In genomic region chr19:6117346-6117985, GRCm38 (mm10) we compare ENCODE assay signal across 9 mouse cellular contexts. TPM values are rescaled to one million over a fixed set of nuclear protein-coding genes. Genes with fewer than 3 reads are reported as not detected.
DNase-seq lines count a peak whose midpoint lies in the region; ATAC-seq lines count a peak whose summit lies in the region.
"Had no signal": no experiment of that assay in that cellular context is flagged by ENCODE, and none has a peak within 500 bp of the region (broad histone marks: within the 10 kb centered on the region; RNA-seq: fewer than 3 reads in every experiment).

No protein-coding gene starts in this region.

- H3K27me3 ChIP-seq in neural tube, embryonic 13.5 days: no peaks in the 10 kb centered on the region

- H3K4me1 ChIP-seq in neural tube, embryonic 13.5 days (replicated peaks): peaks cover 28% of the 10 kb centered on the region

- peak overlapping the region; percentile 95 for H3K27ac ChIP-seq in neural tube, embryonic 13.5 days (replicated peaks)

- no peak for ATAC-seq in neural tube, embryonic 13.5 days (ENCODE audit: low read depth)

- 5% methylated on average over 32 of the region's 32 CpGs for WGBS in neural tube, embryonic 13.5 days

- H3K9me3 ChIP-seq in neural tube, embryonic 13.5 days: no peaks in the 10 kb centered on the region

- DNase-seq in embryo, embryonic 11 days: peak; percentile 7
- DNase-seq in embryo, embryonic 9.5 days (ENCODE audit: extremely low spot score): no peak
- peak; percentile 23 for DNase-seq in right cerebral cortex, adult 18-20 months
- DNase-seq in right cerebral cortex, postnatal 4 days: no peak
- peak; percentile 36 for DNase-seq in induced T-regulatory cell, adult 2 months (ENCODE audit: low read depth)
- DNase-seq in layer of hippocampus, adult 9-10 months (ENCODE audit: low spot score): no peak
- DNase-seq in layer of hippocampus, postnatal 14 days (ENCODE audit: low spot score in 2 of 2): no peak

- peak overlapping the region; percentile 90 for H3K9ac ChIP-seq in neural tube, embryonic 13.5 days

- peak overlapping the region; percentile 85 for H3K4me2 ChIP-seq in neural tube, embryonic 13.5 days

- peak overlapping the region; percentile 84 for H3K4me3 ChIP-seq in neural tube, embryonic 13.5 days

- peaks cover 49% of the 10 kb centered on the region for H3K36me3 ChIP-seq in neural tube, embryonic 13.5 days

RNA-seq across cellular contexts. Expression of gene Sac3d1, which starts 1.0 kb away (rescaled TPM):
- 44.7 and 46.9 TPM in 2 replicates for polyA plus RNA-seq in neural tube, embryonic 13.5 days (2015; fragmentation: Nextera tagmentation; extraction: Ambion mirVana)
- total RNA-seq in layer of hippocampus, postnatal 14 days (2021): 10 to 100 TPM; 16.8 to 18.2 TPM

RNA-seq across cellular contexts. Expression of gene Snx15, which starts 10.6 kb away (rescaled TPM):
- polyA plus RNA-seq in neural tube, embryonic 13.5 days (2015; fragmentation: Nextera tagmentation; extraction: Ambion mirVana): 51.6 and 56.8 TPM in 2 replicates
- 10 to 100 TPM; 42.3 to 43.7 TPM for total RNA-seq in layer of hippocampus, postnatal 14 days (2021)

RNA-seq across cellular contexts. Expression of gene Naaladl1, which starts 11.9 kb away (rescaled TPM):
- polyA plus RNA-seq in neural tube, embryonic 13.5 days (2015; fragmentation: Nextera tagmentation; extraction: Ambion mirVana): 0.23 and 0.32 TPM in 2 replicates
- total RNA-seq in layer of hippocampus, postnatal 14 days (2021): not detected
- total RNA-seq: layer of hippocampus, postnatal 25 days had no signal

RNA-seq across cellular contexts. Expression of gene AC131692.1, which starts 23.2 kb away (rescaled TPM):
- polyA plus RNA-seq in neural tube, embryonic 13.5 days (2015; fragmentation: Nextera tagmentation; extraction: Ambion mirVana): not detected in 2 replicates
- total RNA-seq in layer of hippocampus, postnatal 14 days (2021): not detected
- total RNA-seq: layer of hippocampus, postnatal 25 days had no signal

RNA-seq across cellular contexts. Expression of gene Batf2, which starts 23.3 kb away (rescaled TPM):
- polyA plus RNA-seq in neural tube, embryonic 13.5 days (2015; fragmentation: Nextera tagmentation; extraction: Ambion mirVana): not detected in 2 replicates
- total RNA-seq in layer of hippocampus, postnatal 14 days (2021): under 1 TPM in 1 of 2 experiments, not detected in 1; 0.39 TPM

Comparison
In these comparisons a context has a peak if more than half of its experiments do, and no peak if none do; other contexts are left out.
1. DNase-seq: peak in embryo, embryonic 11 days (single experiment), right cerebral cortex, adult 18-20 months (single experiment) and induced T-regulatory cell, adult 2 months (single experiment); none in embryo, embryonic 9.5 days (single experiment), right cerebral cortex, postnatal 4 days (single experiment), layer of hippocampus, adult 9-10 months (single experiment) and layer of hippocampus, postnatal 14 days (0 of 2).